In genomic region chr5:136084144-136084881, GRCm38 (mm10) we compare ENCODE assay signal across 8 mouse cellular contexts. TPM values are rescaled to one million over a fixed set of nuclear protein-coding genes. Genes with fewer than 3 reads are reported as not detected.
DNase-seq lines count a peak whose midpoint lies in the region; ATAC-seq and TF ChIP-seq lines count a peak whose summit lies in the region.

No protein-coding gene starts in this region.

- H3K36me3 ChIP-seq in testis, adult 2 months (ENCODE audit: control insufficient read depth, insufficient read depth, low read length), result no peaks in the 10 kb centered on the region
- no peaks in the 10 kb centered on the region for H3K36me3 ChIP-seq in heart, postnatal 0 days (replicated peaks; ENCODE audit: control insufficient read depth, insufficient read depth, low read length)

- no peaks in the 10 kb centered on the region for H3K27me3 ChIP-seq in testis, adult 2 months (ENCODE audit: control insufficient read depth, insufficient read depth, low read length)
- peaks cover 20% of the 10 kb centered on the region for H3K27me3 ChIP-seq in heart, postnatal 0 days (ENCODE audit: control insufficient read depth, insufficient read depth, low read length)

- no peaks in the 10 kb centered on the region for H3K9me3 ChIP-seq in heart, postnatal 0 days (replicated peaks; ENCODE audit: control insufficient read depth, low read length)

- H3K9ac ChIP-seq in heart, postnatal 0 days (replicated peaks; ENCODE audit: low read depth, low read length), result peak overlapping the region; percentile 53

- 3% methylated on average over 23 of the region's 23 CpGs for WGBS in heart, postnatal 0 days

- H3K4me3 ChIP-seq in testis, adult 2 months (ENCODE audit: control insufficient read depth, low read depth, low read length), result peak overlapping the region; percentile 89
- H3K4me3 ChIP-seq in heart, postnatal 0 days (ENCODE audit: low read depth, low read length), result peak overlapping the region; percentile 55

- peak; percentile 49 for DNase-seq in cerebellum, adult 9-10 months
- no peak for DNase-seq in cerebellum, adult 8-10 months
- DNase-seq in testis, postnatal 14 days (ENCODE audit: low spot score), result no peak
- no peak for DNase-seq in heart, postnatal 0 days (ENCODE audit: low spot score)
- DNase-seq in lung, postnatal 10 days, result peak; percentile 24
- no peak for DNase-seq in urinary bladder, postnatal 10 days (ENCODE audit: low spot score)

- H3K27ac ChIP-seq in testis, adult 2 months (ENCODE audit: control insufficient read depth, insufficient read depth, low read depth, low read length), result no peak overlapping the region
- no peak overlapping the region for H3K27ac ChIP-seq in heart, postnatal 0 days (ENCODE audit: low read depth)

- 0 out of 2 replicates have a peak, but pooled peaks have one; percentile 13 for ATAC-seq in heart, postnatal 0 days (ENCODE audit: insufficient read depth, low read depth)
- ATAC-seq in megakaryocyte progenitor cell, adult 5-6 weeks (replicated peaks; ENCODE audit: poor library complexity), result no peak; the same call in 1 of the 2 replicates

- TF ChIP-seq EP300 in heart, postnatal 0 days (IDR thresholded peaks at IDR 0.05; ENCODE audit: low read depth), result no peak

- TF ChIP-seq POLR2A in testis, adult 2 months (IDR thresholded peaks at IDR 0.05; ENCODE audit: control insufficient read depth, low read depth, low read length), result no peak

- peaks cover 18% of the 10 kb centered on the region for H3K4me1 ChIP-seq in testis, adult 2 months (ENCODE audit: control insufficient read depth, insufficient read depth, low read length)
- no peaks in the 10 kb centered on the region for H3K4me1 ChIP-seq in heart, postnatal 0 days (ENCODE audit: control insufficient read depth, insufficient read depth)

- no peak for TF ChIP-seq CTCF in testis, adult 2 months (IDR thresholded peaks at IDR 0.05; ENCODE audit: control insufficient read depth, insufficient read depth, insufficient replicate concordance, low read depth, low read length)
- TF ChIP-seq CTCF in heart, postnatal 0 days (IDR thresholded peaks at IDR 0.05; ENCODE audit: low read depth), result no peak

- peak overlapping the region; percentile 93 for H3K4me2 ChIP-seq in heart, postnatal 0 days (ENCODE audit: low read depth, low read length)

RNA-seq across cellular contexts. Expression of gene Rasa4, which starts 0.6 kb away (rescaled TPM):
- polyA plus RNA-seq in testis, adult 2 months (2012; rRNA removed), result 1.5 and 1.7 TPM in 2 replicates
- 0.27 and 6.2 TPM in 2 replicates for total RNA-seq in heart, postnatal 0 days (2014; rRNA removed; ENCODE audit: low replicate concordance)
- polyA plus RNA-seq in heart, postnatal 0 days (2015; fragmentation: Nextera tagmentation; extraction: Ambion mirVana), result 0.96 and 1.3 TPM in 2 replicates
- 31.4 and 43.2 TPM in 2 replicates for total RNA-seq in megakaryocyte progenitor cell, adult 5-6 weeks (2015)
- total RNA-seq in megakaryocyte progenitor cell, adult 5-6 weeks (2017), result 21.5 and 31.9 TPM in 2 replicates

RNA-seq across cellular contexts. Expression of gene Upk3bl, which starts 30.0 kb away (rescaled TPM):
- 88.3 and 108 TPM in 2 replicates for polyA plus RNA-seq in testis, adult 2 months (2012; rRNA removed)
- 4.2 TPM in 1 of 2 replicates, not detected in the other for total RNA-seq in heart, postnatal 0 days (2014; rRNA removed; ENCODE audit: low replicate concordance)
- polyA plus RNA-seq in heart, postnatal 0 days (2015; fragmentation: Nextera tagmentation; extraction: Ambion mirVana), result not detected in 2 replicates
- 0.59 and 1.4 TPM in 2 replicates for total RNA-seq in megakaryocyte progenitor cell, adult 5-6 weeks (2015)
- 0.17 and 1.0 TPM in 2 replicates for total RNA-seq in megakaryocyte progenitor cell, adult 5-6 weeks (2017)

RNA-seq across cellular contexts. Expression of gene Polr2j, which starts 32.1 kb away (rescaled TPM):
- polyA plus RNA-seq in testis, adult 2 months (2012; rRNA removed), result 31.4 and 35.3 TPM in 2 replicates
- 59.8 and 121 TPM in 2 replicates for total RNA-seq in heart, postnatal 0 days (2014; rRNA removed; ENCODE audit: low replicate concordance)
- 145 and 155 TPM in 2 replicates for polyA plus RNA-seq in heart, postnatal 0 days (2015; fragmentation: Nextera tagmentation; extraction: Ambion mirVana)
- total RNA-seq in megakaryocyte progenitor cell, adult 5-6 weeks (2015), result 115 and 120 TPM in 2 replicates
- 127 and 153 TPM in 2 replicates for total RNA-seq in megakaryocyte progenitor cell, adult 5-6 weeks (2017)

RNA-seq across cellular contexts. Expression of gene Upk3b, which starts 46.0 kb away (rescaled TPM):
- polyA plus RNA-seq in testis, adult 2 months (2012; rRNA removed), result 0.84 and 0.88 TPM in 2 replicates
- 40.6 and 47.9 TPM in 2 replicates for total RNA-seq in heart, postnatal 0 days (2014; rRNA removed; ENCODE audit: low replicate concordance)
- polyA plus RNA-seq in heart, postnatal 0 days (2015; fragmentation: Nextera tagmentation; extraction: Ambion mirVana), result 21.1 and 24.0 TPM in 2 replicates
- not detected in 2 replicates for total RNA-seq in megakaryocyte progenitor cell, adult 5-6 weeks (2015)
- total RNA-seq in megakaryocyte progenitor cell, adult 5-6 weeks (2017), result not detected in 2 replicates

RNA-seq across cellular contexts. Expression of gene Lrwd1, which starts 51.6 kb away (rescaled TPM):
- polyA plus RNA-seq in testis, adult 2 months (2012; rRNA removed), result 271 and 311 TPM in 2 replicates
- total RNA-seq in heart, postnatal 0 days (2014; rRNA removed; ENCODE audit: low replicate concordance), result 20.9 and 23.1 TPM in 2 replicates
- polyA plus RNA-seq in heart, postnatal 0 days (2015; fragmentation: Nextera tagmentation; extraction: Ambion mirVana), result 9.4 and 10.0 TPM in 2 replicates
- 13.2 and 16.5 TPM in 2 replicates for total RNA-seq in megakaryocyte progenitor cell, adult 5-6 weeks (2015)
- total RNA-seq in megakaryocyte progenitor cell, adult 5-6 weeks (2017), result 52.6 and 56.5 TPM in 2 replicates

Comparison
In these comparisons a context has a peak if more than half of its experiments do, and no peak if none do; other contexts are left out.
1. DNase-seq: peak in cerebellum, adult 9-10 months (single experiment) and lung, postnatal 10 days (single experiment); none in cerebellum, adult 8-10 months (single experiment), testis, postnatal 14 days (single experiment), heart, postnatal 0 days (single experiment) and urinary bladder, postnatal 10 days (single experiment).